Mouse (Mus musculus): ENCODE measurements around the gene D930007J09Rik. TPM values are rescaled to one million over a fixed set of nuclear protein-coding genes. Genes with fewer than 3 reads are reported as not detected.

The D930007J09Rik gene
- total and polyA plus RNA-seq, 2 experiments from 2014 or later: not detected

DNA sequence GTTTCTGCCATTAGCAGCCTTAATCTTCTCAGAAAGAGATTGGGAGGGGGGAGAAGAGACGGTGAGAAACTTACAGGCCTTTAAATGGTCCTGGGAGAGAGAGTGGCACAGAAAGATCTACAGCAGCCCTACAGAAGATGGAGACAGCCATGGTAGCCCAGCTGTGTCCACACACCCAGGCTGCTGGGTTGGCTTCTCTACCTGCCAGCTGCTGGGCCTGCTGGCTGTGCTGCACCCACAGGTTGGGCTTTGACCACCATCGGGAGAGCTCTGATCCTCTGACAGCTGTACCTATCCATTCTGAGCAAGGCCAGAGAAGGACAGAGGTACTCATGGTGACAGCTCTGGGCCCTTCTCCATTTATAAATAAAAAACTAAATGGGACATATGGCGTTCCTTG, 23.8 kb downstream of the D930007J09Rik start:
- Histone ChIP-seq H3K27ac (ENCODE audit: low read depth, low read length) (no peak overlapping the region), H3K4me1 (ENCODE audit: insufficient read depth, low read length) (no peaks in the 10 kb centered on the region), H3K4me3 (ENCODE audit: low read depth, low read length) (no peak overlapping the region), H3K36me3 (ENCODE audit: insufficient read depth, low read length) (no peaks in the 10 kb centered on the region), H3K4me2 (ENCODE audit: low read depth, low read length, poor library complexity, severe bottlenecking) (no peak overlapping the region), H3K9ac (replicated peaks; ENCODE audit: low read length, poor library complexity, severe bottlenecking) (no peak overlapping the region), H3K9me3 (ENCODE audit: low read length) (no peaks in the 10 kb centered on the region), H3K27me3 (ENCODE audit: insufficient read depth, low read length) (no peaks in the 10 kb centered on the region)
- TF ChIP-seq CTCF (IDR thresholded peaks at IDR 0.05): no peak
- 69% methylated on average over 3 of the region's 3 CpGs for WGBS
- no peak for DNase-seq (ENCODE audit: low spot score)
- ATAC-seq (ENCODE audit: low FRiP score): no peak

GRCm38 (mm10) chr13:32776350-32776749, 26.3 kb downstream of the D930007J09Rik start:
- no peak overlapping the region for H3K4me2 ChIP-seq (ENCODE audit: low read depth, low read length, poor library complexity, severe bottlenecking)
- no peak overlapping the region for H3K27ac ChIP-seq (ENCODE audit: low read depth, low read length)
- no peak for DNase-seq (ENCODE audit: low spot score)
- no peak overlapping the region for H3K4me3 ChIP-seq (ENCODE audit: low read depth, low read length)
- no peaks in the 10 kb centered on the region for H3K4me1 ChIP-seq (ENCODE audit: insufficient read depth, low read length)
- no peaks in the 10 kb centered on the region for H3K9me3 ChIP-seq (ENCODE audit: low read length)
- no peaks in the 10 kb centered on the region for H3K27me3 ChIP-seq (ENCODE audit: insufficient read depth, low read length)
- no peak overlapping the region for H3K9ac ChIP-seq (replicated peaks; ENCODE audit: low read length, poor library complexity, severe bottlenecking)
- no peaks in the 10 kb centered on the region for H3K36me3 ChIP-seq (ENCODE audit: insufficient read depth, low read length)
- 85% methylated on average over 10 of the region's 10 CpGs for WGBS
- no peak for TF ChIP-seq CTCF (IDR thresholded peaks at IDR 0.05)
- no peak for ATAC-seq (ENCODE audit: low FRiP score)

DNA sequence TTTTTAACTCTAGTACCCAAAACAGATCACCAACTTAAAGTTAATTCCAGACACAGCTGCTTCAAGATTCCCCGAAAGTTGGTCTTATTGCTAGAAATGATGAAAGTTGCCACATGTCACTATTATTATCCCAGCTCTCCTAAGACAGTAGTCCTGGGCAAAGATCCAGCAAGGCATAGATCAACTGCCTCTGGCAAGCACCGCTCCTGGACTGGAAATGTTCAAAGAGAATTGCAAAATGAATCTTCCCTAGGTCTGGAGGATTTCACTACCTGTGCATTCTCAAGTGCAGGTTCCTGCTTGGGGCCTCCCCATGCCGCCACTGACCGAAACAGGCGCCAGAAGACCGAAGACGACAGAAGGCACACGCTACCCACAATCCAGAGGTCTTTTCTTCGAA, 26.8 kb downstream of the D930007J09Rik start:
- H3K4me1 ChIP-seq (ENCODE audit: insufficient read depth, low read length): no peaks in the 10 kb centered on the region
- H3K27me3 ChIP-seq (ENCODE audit: insufficient read depth, low read length): no peaks in the 10 kb centered on the region
- no peak for TF ChIP-seq CTCF (IDR thresholded peaks at IDR 0.05)
- no peak overlapping the region for H3K27ac ChIP-seq (ENCODE audit: low read depth, low read length)
- WGBS: 91% methylated on average over 9 of the region's 9 CpGs
- no peak overlapping the region for H3K4me2 ChIP-seq (ENCODE audit: low read depth, low read length, poor library complexity, severe bottlenecking)
- no peaks in the 10 kb centered on the region for H3K36me3 ChIP-seq (ENCODE audit: insufficient read depth, low read length)
- no peak for ATAC-seq (ENCODE audit: low FRiP score)
- peak; percentile 15 for DNase-seq (ENCODE audit: low spot score)
- no peak overlapping the region for H3K4me3 ChIP-seq (ENCODE audit: low read depth, low read length)
- H3K9me3 ChIP-seq (ENCODE audit: low read length): no peaks in the 10 kb centered on the region
- no peak overlapping the region for H3K9ac ChIP-seq (replicated peaks; ENCODE audit: low read length, poor library complexity, severe bottlenecking)

DNA sequence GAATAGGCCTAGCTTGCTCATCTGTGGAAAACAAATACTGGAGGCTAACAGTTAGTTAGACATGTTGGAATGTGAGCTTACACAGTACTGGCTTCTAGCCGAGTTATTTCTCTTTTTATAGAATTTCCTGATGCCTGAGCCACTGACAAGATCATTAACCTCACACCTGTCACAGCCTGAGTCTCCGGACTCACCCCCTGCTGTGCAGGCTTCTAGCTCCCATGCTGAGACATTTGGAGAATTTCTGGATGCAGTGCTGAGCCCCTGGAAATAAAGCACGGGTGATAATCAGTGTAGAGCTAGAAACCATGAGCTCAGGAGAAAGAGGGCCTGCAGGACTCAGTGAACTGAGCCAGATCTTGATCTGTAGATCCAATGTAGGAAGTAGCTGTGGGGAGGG, 32.7 kb downstream of the D930007J09Rik start:
- no peak for ATAC-seq (ENCODE audit: low FRiP score)
- H3K27ac ChIP-seq (ENCODE audit: low read depth, low read length): no peak overlapping the region
- no peak for TF ChIP-seq CTCF (IDR thresholded peaks at IDR 0.05)
- no peak overlapping the region for H3K9ac ChIP-seq (replicated peaks; ENCODE audit: low read length, poor library complexity, severe bottlenecking)
- H3K36me3 ChIP-seq (ENCODE audit: insufficient read depth, low read length): no peaks in the 10 kb centered on the region
- no peaks in the 10 kb centered on the region for H3K9me3 ChIP-seq (ENCODE audit: low read length)
- 16% methylated on average over 3 of the region's 3 CpGs for WGBS
- H3K4me3 ChIP-seq (ENCODE audit: low read depth, low read length): no peak overlapping the region
- no peaks in the 10 kb centered on the region for H3K27me3 ChIP-seq (ENCODE audit: insufficient read depth, low read length)
- DNase-seq (ENCODE audit: low spot score): no peak
- H3K4me2 ChIP-seq (ENCODE audit: low read depth, low read length, poor library complexity, severe bottlenecking): no peak overlapping the region
- H3K4me1 ChIP-seq (ENCODE audit: insufficient read depth, low read length): no peaks in the 10 kb centered on the region

DNA sequence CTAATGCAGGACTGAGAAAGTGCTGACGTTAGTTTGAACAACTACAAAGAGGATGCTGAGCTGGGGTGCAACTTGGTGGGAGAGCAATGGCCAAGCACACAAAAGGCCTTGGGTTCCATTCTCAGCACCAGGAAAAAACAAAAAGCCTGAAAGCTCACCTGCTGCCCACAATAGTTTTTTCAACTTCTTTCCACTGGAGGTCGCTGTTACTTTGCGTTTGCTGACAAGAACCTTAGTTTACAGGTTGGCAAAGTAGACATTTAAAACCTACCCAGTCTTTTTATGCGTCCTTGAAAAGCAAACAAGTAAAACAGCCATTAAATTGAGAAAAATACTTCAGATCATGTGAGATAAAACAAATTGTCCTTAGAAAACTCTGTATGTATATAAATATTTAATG, 34.5 kb downstream of the D930007J09Rik start:
- Histone ChIP-seq H3K4me3 (ENCODE audit: low read depth, low read length) (no peak overlapping the region), H3K27me3 (ENCODE audit: insufficient read depth, low read length) (no peaks in the 10 kb centered on the region), H3K9me3 (ENCODE audit: low read length) (no peaks in the 10 kb centered on the region), H3K4me1 (ENCODE audit: insufficient read depth, low read length) (no peaks in the 10 kb centered on the region), H3K27ac (ENCODE audit: low read depth, low read length) (no peak overlapping the region), H3K9ac (replicated peaks; ENCODE audit: low read length, poor library complexity, severe bottlenecking) (no peak overlapping the region), H3K36me3 (ENCODE audit: insufficient read depth, low read length) (no peaks in the 10 kb centered on the region), H3K4me2 (ENCODE audit: low read depth, low read length, poor library complexity, severe bottlenecking) (no peak overlapping the region)
- peak; percentile 73 for DNase-seq (ENCODE audit: low spot score)
- 15% methylated on average over 4 of the region's 4 CpGs for WGBS
- ATAC-seq (ENCODE audit: low FRiP score): no peak
- TF ChIP-seq CTCF (IDR thresholded peaks at IDR 0.05): peak; percentile 76

GRCm38 (mm10) chr13:32764448-32764847, 38.2 kb downstream of the D930007J09Rik start:
- H3K36me3 ChIP-seq (ENCODE audit: insufficient read depth, low read length): no peaks in the 10 kb centered on the region
- DNase-seq (ENCODE audit: low spot score) (peak; percentile 3), ATAC-seq (ENCODE audit: low FRiP score) (no peak)
- H3K27me3 ChIP-seq (ENCODE audit: insufficient read depth, low read length): no peaks in the 10 kb centered on the region
- no peaks in the 10 kb centered on the region for H3K4me1 ChIP-seq (ENCODE audit: insufficient read depth, low read length)
- WGBS: 31% methylated on average over 7 of the region's 7 CpGs
- no peak overlapping the region for H3K4me3 ChIP-seq (ENCODE audit: low read depth, low read length)
- H3K27ac ChIP-seq (ENCODE audit: low read depth, low read length): no peak overlapping the region
- no peaks in the 10 kb centered on the region for H3K9me3 ChIP-seq (ENCODE audit: low read length)
- no peak overlapping the region for H3K9ac ChIP-seq (replicated peaks; ENCODE audit: low read length, poor library complexity, severe bottlenecking)
- no peak for TF ChIP-seq CTCF (IDR thresholded peaks at IDR 0.05)
- no peak overlapping the region for H3K4me2 ChIP-seq (ENCODE audit: low read depth, low read length, poor library complexity, severe bottlenecking)

Measured in midbrain, postnatal 0 days (tissue).